Mouse (Mus musculus) heart, embryonic 14.5 days (tissue): ENCODE results near the gene Snx25. TPM values are rescaled to one million over a fixed set of nuclear protein-coding genes. Genes with fewer than 3 reads are reported as not detected.

Experiments
- ATAC-seq: fragments of 200-750 bp; cut with Nextera tagmentation; 2 replicates; pipeline ENCODE4 v1.8.0; 2017; ENCODE audit warnings: low read depth, moderate TSS enrichment; ENCODE audit not compliant: insufficient number of reproducible peaks, insufficient read depth, low FRiP score
- H3K27ac ChIP-seq, 2 experiments: fragments of 200-500 bp in 1 of 2; fragments of 300-500 bp in 1 of 2; sonication (generic) in 1 of 2; replicated peaks in 1 of 2; 2 replicates each; pipeline ENCODE4 v1.5.1; 2012 to 2014; ENCODE audit warnings: low read depth in 2 of 2, low read length in 2 of 2, control low read depth in 1 of 2, mild to moderate bottlenecking in 1 of 2, mixed read lengths in 1 of 2; ENCODE audit not compliant: control insufficient read depth in 1 of 2, insufficient read depth in 1 of 2
- H3K27me3 ChIP-seq: fragments of 300-500 bp; sonication (generic); 2 replicates; pipeline ENCODE4 v1.6.1; 2014; ENCODE audit warnings: mild to moderate bottlenecking, low read length, control low read depth; ENCODE audit not compliant: control insufficient read depth, insufficient read depth
- H3K36me3 ChIP-seq: fragments of 300-500 bp; sonication (generic); 2 replicates; pipeline ENCODE4 v1.6.1; 2014; ENCODE audit warnings: mild to moderate bottlenecking, control low read depth, low read length, mixed read lengths; ENCODE audit not compliant: control insufficient read depth, insufficient read depth
- H3K4me1 ChIP-seq, 2 experiments: fragments of 200-500 bp in 1 of 2; fragments of 300-500 bp in 1 of 2; sonication (generic) in 1 of 2; 2 replicates each; pipeline ENCODE4 v1.6.1; 2012 to 2014; ENCODE audit warnings: low read length in 2 of 2, control low read depth in 1 of 2, mixed read lengths in 1 of 2; ENCODE audit not compliant: control insufficient read depth in 2 of 2, insufficient read depth in 2 of 2
- H3K4me2 ChIP-seq: fragments of 300-500 bp; sonication (generic); 2 replicates; pipeline ENCODE4 v1.6.1; 2014; ENCODE audit warnings: mild to moderate bottlenecking, low read length
- H3K4me3 ChIP-seq, 2 experiments: fragments of 200-500 bp in 1 of 2; fragments of 300-500 bp in 1 of 2; sonication (generic) in 1 of 2; 2 replicates each; pipeline ENCODE4 v1.5.1; 2012 to 2014; ENCODE audit warnings: low read length in 2 of 2, mild to moderate bottlenecking in 2 of 2, control low read depth in 1 of 2, low read depth in 1 of 2, moderate library complexity in 1 of 2; ENCODE audit not compliant: control insufficient read depth in 1 of 2, insufficient read depth in 1 of 2
- H3K9ac ChIP-seq: fragments of 300-500 bp; sonication (generic); 2 replicates; pipeline ENCODE4 v1.6.1; 2014; ENCODE audit warnings: mild to moderate bottlenecking, low read length
- H3K9me3 ChIP-seq: fragments of 300-500 bp; sonication (generic); 2 replicates; pipeline ENCODE4 v1.6.1; 2016; ENCODE audit warnings: low read length, control low read depth; ENCODE audit not compliant: control insufficient read depth
- whole genome bisulfite sequencing: fragments of 180-500 bp; shearing (Covaris S2); extraction: QIAGEN DNeasy Blood & Tissue Kit; methylation state at CpG from one replicate; pipeline ENCODE4 v1.1.7; 2014; 5-methylcytosine and 5-hydroxymethylcytosine counted together
- polyA plus RNA-seq: library from polyadenylated mRNA; unstranded; fragments of >200 nt; fragmentation: Nextera tagmentation; extraction: Ambion mirVana; gene quantifications from 2 replicates; pipeline ENCODE4 v1.2.1, GENCODE M21; 2014

Gene Snx25
- polyA plus RNA-seq, 1 experiment from 2014 or later: 8.8 TPM

DNA sequence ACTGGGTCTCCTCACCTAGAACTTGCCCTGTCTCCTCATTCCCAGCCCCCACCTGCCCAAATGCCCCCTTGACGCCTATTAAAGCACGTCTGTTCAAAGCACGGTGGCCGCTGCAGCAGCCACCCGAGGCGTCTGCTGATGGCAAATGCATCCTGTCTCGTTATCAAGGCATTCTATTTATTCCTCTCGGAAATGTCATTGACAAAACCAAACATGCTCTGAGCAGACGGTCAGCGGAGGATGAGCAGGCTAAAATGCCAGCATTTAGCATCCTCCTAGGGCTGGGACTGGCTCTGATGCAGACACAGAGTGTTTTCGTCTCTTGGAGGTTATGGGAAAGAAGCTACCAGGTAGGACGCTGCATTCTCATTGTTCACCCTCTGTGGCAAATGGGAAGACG is 111.7 kb downstream of the Snx25 start:
- Histone ChIP-seq H3K4me3 (no peak overlapping the region), H3K27ac (no peak overlapping the region), H3K4me2 (no peak overlapping the region), H3K9ac (no peak overlapping the region), H3K27me3 (no peaks in the 10 kb centered on the region), H3K36me3 (peaks cover 34% of the 10 kb centered on the region), H3K4me1 (peaks cover 2 to 5% of the 10 kb centered on the region in 2 experiments; a peak in 3 of 4 replicates), H3K9me3 (no peaks in the 10 kb centered on the region)
- no peak for ATAC-seq
- 33% methylated on average over 13 of the region's 13 CpGs for WGBS

DNA sequence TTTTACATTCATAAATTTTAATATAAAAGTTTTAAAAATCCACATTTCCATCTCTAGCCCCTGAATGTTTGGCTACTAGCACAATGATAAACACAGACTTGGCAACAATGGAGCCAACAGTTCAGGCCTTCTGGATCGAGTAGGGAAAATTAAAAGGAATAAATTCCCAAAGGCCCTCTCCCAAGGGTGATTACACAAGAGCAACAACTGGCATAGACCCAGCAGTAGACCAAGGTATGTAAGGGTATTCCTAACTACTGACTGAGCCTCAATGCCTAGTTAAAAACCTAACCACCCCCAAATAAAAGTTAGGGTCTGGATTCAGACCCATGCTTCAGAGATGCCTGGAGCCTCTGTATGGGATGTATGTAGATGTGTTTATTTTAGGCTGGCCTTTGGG is 112.3 kb downstream of the Snx25 start:
- Histone ChIP-seq H3K4me1 (peaks cover 2 to 5% of the 10 kb centered on the region in 2 experiments; a peak in 3 of 4 replicates), H3K36me3 (peaks cover 34% of the 10 kb centered on the region), H3K27ac (no peak overlapping the region), H3K9me3 (no peaks in the 10 kb centered on the region), H3K9ac (no peak overlapping the region), H3K27me3 (no peaks in the 10 kb centered on the region), H3K4me2 (no peak overlapping the region), H3K4me3 (no peak overlapping the region)
- ATAC-seq: no peak
- WGBS: 64% methylated on average over 1 of the region's 1 CpGs

DNA sequence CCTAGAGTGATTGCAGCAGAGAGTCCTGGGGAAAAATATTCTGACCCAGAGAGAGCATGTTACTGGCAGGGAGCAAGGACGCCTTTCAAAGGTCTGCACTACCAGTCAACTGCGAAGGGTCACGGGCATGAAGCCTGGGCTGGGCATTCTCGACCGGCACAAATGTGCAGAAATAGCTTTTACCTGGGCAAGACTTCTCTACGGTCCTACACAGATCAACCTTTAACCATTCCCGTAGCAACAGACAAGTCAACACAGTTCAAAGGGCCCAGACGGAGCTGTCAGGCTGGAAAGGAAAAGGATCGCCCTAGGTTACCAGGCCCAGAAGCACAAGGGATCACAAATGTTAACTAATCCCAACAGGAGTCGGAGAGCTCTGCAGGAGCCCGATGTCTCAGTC is 115.7 kb downstream of the Snx25 start:
- H3K27me3 ChIP-seq: no peaks in the 10 kb centered on the region
- H3K36me3 ChIP-seq: peaks cover 42% of the 10 kb centered on the region
- H3K4me2 ChIP-seq: no peak overlapping the region
- no peaks in the 10 kb centered on the region for H3K9me3 ChIP-seq
- no peak overlapping the region for H3K9ac ChIP-seq
- 76% methylated on average over 11 of the region's 11 CpGs for WGBS
- no peak overlapping the region for H3K27ac ChIP-seq
- no peak for ATAC-seq
- no peak overlapping the region for H3K4me3 ChIP-seq
- H3K4me1 ChIP-seq: peaks cover 2 to 5% of the 10 kb centered on the region in 2 experiments; a peak in 3 of 4 replicates

DNA sequence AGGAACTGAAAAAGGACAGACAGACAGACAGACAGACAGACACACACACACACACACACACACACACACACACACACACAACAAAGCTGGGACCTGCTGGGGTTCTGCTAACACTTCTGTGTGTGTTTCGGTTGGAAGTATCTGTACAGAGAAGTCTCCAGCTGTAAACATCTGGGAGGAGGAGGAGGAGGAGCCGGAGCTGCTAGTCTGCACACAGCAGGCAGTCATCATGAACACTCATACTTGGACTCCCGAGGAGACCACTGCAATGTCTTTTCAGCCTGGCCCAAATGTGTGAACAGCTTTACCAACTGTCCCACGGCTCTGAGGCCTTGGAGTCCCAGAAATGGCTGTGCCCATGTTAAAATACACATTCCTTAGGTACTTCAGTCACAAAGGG is 127.6 kb downstream of the Snx25 start:
- Histone ChIP-seq H3K4me3 (no peak overlapping the region), H3K27me3 (no peaks in the 10 kb centered on the region), H3K4me2 (no peak overlapping the region), H3K27ac (no peak overlapping the region), H3K36me3 (no peaks in the 10 kb centered on the region), H3K4me1 (peaks cover 0 to 6% of the 10 kb centered on the region in 2 experiments; a peak in 3 of 4 replicates), H3K9me3 (no peaks in the 10 kb centered on the region), H3K9ac (no peak overlapping the region)
- 50% methylated on average over 4 of the region's 4 CpGs for WGBS
- no peak for ATAC-seq

DNA sequence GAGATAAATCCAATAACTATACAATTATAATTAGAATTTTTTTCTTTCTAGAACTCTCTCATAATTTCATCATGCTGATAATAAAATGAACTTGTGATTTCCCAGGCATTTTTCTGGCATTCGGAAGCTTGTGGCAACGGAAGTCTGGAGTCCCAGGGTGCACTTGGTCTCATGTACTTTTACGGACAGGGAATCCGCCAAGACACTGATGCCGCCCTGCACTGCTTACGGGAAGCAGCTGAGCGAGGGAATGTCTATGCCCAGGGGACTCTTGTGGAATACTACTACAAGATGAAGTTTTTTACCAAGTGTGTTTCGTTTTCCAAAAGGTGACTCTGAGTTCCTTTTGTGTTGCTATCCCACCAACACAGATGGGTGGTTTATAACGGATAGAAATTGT is 129.2 kb downstream of the Snx25 start:
- Histone ChIP-seq H3K27me3 (no peaks in the 10 kb centered on the region), H3K4me2 (no peak overlapping the region), H3K9me3 (no peaks in the 10 kb centered on the region), H3K9ac (no peak overlapping the region), H3K27ac (no peak overlapping the region), H3K36me3 (no peaks in the 10 kb centered on the region), H3K4me3 (no peak overlapping the region), H3K4me1 (peaks cover 0 to 6% of the 10 kb centered on the region in 2 experiments; a peak in 3 of 4 replicates)
- no peak for ATAC-seq
- 87% methylated on average over 9 of the region's 9 CpGs for WGBS

DNA sequence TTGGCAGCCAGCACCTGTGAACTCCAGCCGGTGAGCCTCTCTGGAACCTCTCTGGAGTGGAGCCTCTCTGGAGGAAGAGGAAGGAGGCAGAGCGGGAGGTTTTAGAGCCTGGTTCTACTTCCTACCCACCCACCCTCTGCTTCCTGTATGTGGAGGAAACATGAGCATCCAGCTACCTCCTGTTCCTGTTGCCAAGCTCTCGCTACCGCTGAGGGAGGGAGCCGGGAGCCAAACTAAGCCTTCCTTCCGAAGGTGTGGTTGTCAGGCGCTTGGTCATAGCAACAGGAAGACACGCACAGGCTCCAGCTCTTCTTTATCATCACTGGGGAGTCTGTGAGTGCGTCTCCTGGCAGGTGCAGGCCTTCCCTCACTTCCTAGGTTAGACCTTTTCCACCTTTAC is 129.8 kb downstream of the Snx25 start:
- Histone ChIP-seq H3K9me3 (no peaks in the 10 kb centered on the region), H3K9ac (no peak overlapping the region), H3K4me2 (no peak overlapping the region), H3K4me3 (no peak overlapping the region), H3K36me3 (no peaks in the 10 kb centered on the region), H3K27me3 (no peaks in the 10 kb centered on the region), H3K27ac (no peak overlapping the region), H3K4me1 (peaks cover 0 to 6% of the 10 kb centered on the region in 2 experiments; a peak in 3 of 4 replicates)
- 74% methylated on average over 9 of the region's 9 CpGs for WGBS
- no peak for ATAC-seq

DNA sequence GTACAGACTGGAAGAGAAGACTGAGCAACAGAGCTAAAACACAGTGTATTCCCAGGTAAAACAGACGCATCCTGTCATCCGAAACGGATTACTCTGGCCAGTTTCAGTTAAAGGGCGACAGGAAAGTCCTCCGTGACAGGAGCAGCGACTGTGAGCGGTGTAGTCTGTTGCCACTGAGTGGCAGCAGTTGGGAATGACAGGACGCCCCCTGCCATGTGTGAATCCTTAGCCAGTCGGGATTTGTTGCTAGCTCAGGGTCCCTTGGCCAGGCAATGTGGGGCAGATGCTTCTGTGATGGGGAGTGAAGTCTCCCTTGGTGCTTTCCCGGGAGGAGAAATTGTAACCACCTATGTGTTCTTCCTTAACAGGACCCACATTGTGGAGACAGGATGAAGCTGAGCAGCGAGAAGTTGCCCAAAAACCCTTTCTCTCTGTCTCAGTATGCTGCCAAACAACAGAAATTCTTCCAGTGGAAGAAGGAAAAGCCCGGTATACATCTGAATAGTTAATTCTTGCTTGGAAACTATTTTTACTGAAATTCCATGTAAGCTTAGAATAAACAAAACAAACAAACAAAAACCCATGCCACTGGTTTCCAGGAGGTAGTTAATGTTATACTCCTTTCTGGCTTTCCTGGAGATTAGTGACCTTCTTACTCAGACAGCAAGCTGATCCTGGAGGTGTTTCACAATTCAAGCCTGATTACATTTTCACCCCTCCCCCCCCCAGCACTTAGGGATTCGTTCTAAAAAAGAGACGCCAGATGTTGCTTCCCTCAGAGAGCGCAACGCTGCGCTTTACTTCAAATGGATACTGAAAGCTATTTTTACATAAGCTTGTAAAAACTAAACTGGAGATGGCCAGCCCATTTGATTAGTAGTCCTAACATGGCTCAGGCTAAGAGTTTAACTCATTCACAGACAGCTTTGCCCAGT is 140.9 kb downstream of the Snx25 start:
- H3K9ac ChIP-seq: peak overlapping the region; percentile 59
- peak; percentile 50; the same call in 1 of the 2 replicates for ATAC-seq

More for the DNA sequence above, 140.9 kb downstream of the Snx25 start:
- H3K4me3 ChIP-seq: peak overlapping the region; percentile 11 to 33; a peak in 3 of 4 replicates
- peak overlapping the region; percentile 65 to 83 for H3K27ac ChIP-seq
- H3K27me3 ChIP-seq: no peaks in the 10 kb centered on the region
- H3K4me1 ChIP-seq: peaks cover 2 to 14% of the 10 kb centered on the region in 2 experiments; a peak in 3 of 4 replicates
- no peaks in the 10 kb centered on the region for H3K9me3 ChIP-seq
- H3K4me2 ChIP-seq: peak overlapping the region; percentile 72
- H3K36me3 ChIP-seq: no peaks in the 10 kb centered on the region
- WGBS: 6% methylated on average over 17 of the region's 17 CpGs
